Mouse (Mus musculus): ENCODE measurements around the gene Olfr516. TPM values are rescaled to one million over a fixed set of nuclear protein-coding genes. Genes with fewer than 3 reads are reported as not detected.
"Not testable (repeated sequence)": the region's sequence is repeated elsewhere in the genome, so short reads cannot be mapped to it uniquely, and the experiment has no call there.

Gene Olfr516
- polyA plus RNA-seq (2012; rRNA removed) = not detected in 2 replicates

GRCm38 (mm10) chr7:108850429-108850828, at the start of gene Olfr516:
Olfr516 (minus strand) TSS chr7:108850529.
- Histone ChIP-seq H3K27me3 (ENCODE audit: control insufficient read depth, insufficient read depth, low read length) (no peaks in the 10 kb centered on the region), H3K27ac (ENCODE audit: insufficient read depth, low read depth, low read length) (no peak within 1 kb of the TSS), H3K36me3 (ENCODE audit: control insufficient read depth, insufficient read depth, low read length) (no peaks in the 10 kb centered on the region), H3K4me3 (ENCODE audit: low read depth, low read length) (no peak within 1 kb of the TSS), H3K4me1 (ENCODE audit: control insufficient read depth, insufficient read depth, insufficient read length, low read length) (no peaks in the 10 kb centered on the region)
- TF ChIP-seq POLR2A (IDR thresholded peaks at IDR 0.05; ENCODE audit: low read depth, low read length) = no peak
- TF ChIP-seq CTCF (IDR thresholded peaks at IDR 0.05; ENCODE audit: extremely low read depth, insufficient read length, insufficient replicate concordance, low read depth, low read length) = no peak
- WGBS = 83% methylated on average over 2 of the region's 2 CpGs

- Histone ChIP-seq H3K36me3 (ENCODE audit: control insufficient read depth, insufficient read depth, low read length) (no peaks in the 10 kb centered on the region), H3K4me3 (ENCODE audit: low read depth, low read length) (no peak within 1 kb of the TSS), H3K27me3 (ENCODE audit: control insufficient read depth, insufficient read depth, low read length) (no peaks in the 10 kb centered on the region), H3K4me1 (ENCODE audit: control insufficient read depth, insufficient read depth, insufficient read length, low read length) (no peaks in the 10 kb centered on the region), H3K27ac (ENCODE audit: insufficient read depth, low read depth, low read length) (no peak within 1 kb of the TSS)
- 84% methylated on average over 5 of the region's 5 CpGs for WGBS
- TF ChIP-seq POLR2A (IDR thresholded peaks at IDR 0.05; ENCODE audit: low read depth, low read length) = no peak
- TF ChIP-seq CTCF (IDR thresholded peaks at IDR 0.05; ENCODE audit: extremely low read depth, insufficient read length, insufficient replicate concordance, low read depth, low read length) = no peak
Measured at GRCm38 (mm10) chr7:108894320-108894719, 44.0 kb upstream of the Olfr516 start, which contains the start of gene Olfr519. Olfr519 (minus strand) TSS chr7:108894420.

GRCm38 (mm10) chr7:108884906-108885305, 34.6 kb upstream of the Olfr516 start, which contains the start of gene Olfr518:
Olfr518 (minus strand) TSS chr7:108885006.
- WGBS = 76% methylated on average over 4 of the region's 4 CpGs
- H3K27ac ChIP-seq (ENCODE audit: insufficient read depth, low read depth, low read length) = no peak within 1 kb of the TSS
- no peaks in the 10 kb centered on the region for H3K36me3 ChIP-seq (ENCODE audit: control insufficient read depth, insufficient read depth, low read length)
- no peaks in the 10 kb centered on the region for H3K4me1 ChIP-seq (ENCODE audit: control insufficient read depth, insufficient read depth, insufficient read length, low read length)
- H3K4me3 ChIP-seq (ENCODE audit: low read depth, low read length) = no peak within 1 kb of the TSS
- no peak for TF ChIP-seq CTCF (IDR thresholded peaks at IDR 0.05; ENCODE audit: extremely low read depth, insufficient read length, insufficient replicate concordance, low read depth, low read length)
- TF ChIP-seq POLR2A (IDR thresholded peaks at IDR 0.05; ENCODE audit: low read depth, low read length) = no peak
- no peaks in the 10 kb centered on the region for H3K27me3 ChIP-seq (ENCODE audit: control insufficient read depth, insufficient read depth, low read length)

- no peaks in the 10 kb centered on the region for H3K4me1 ChIP-seq (ENCODE audit: control insufficient read depth, insufficient read depth, insufficient read length, low read length)
- H3K36me3 ChIP-seq (ENCODE audit: control insufficient read depth, insufficient read depth, low read length) = no peaks in the 10 kb centered on the region
- WGBS = 63% methylated on average over 2 of the region's 2 CpGs
- H3K4me3 ChIP-seq (ENCODE audit: low read depth, low read length) = no peak within 1 kb of the TSS
- no peak within 1 kb of the TSS for H3K27ac ChIP-seq (ENCODE audit: insufficient read depth, low read depth, low read length)
- no peak for TF ChIP-seq POLR2A (IDR thresholded peaks at IDR 0.05; ENCODE audit: low read depth, low read length)
- TF ChIP-seq CTCF (IDR thresholded peaks at IDR 0.05; ENCODE audit: extremely low read depth, insufficient read length, insufficient replicate concordance, low read depth, low read length) = no peak
- no peaks in the 10 kb centered on the region for H3K27me3 ChIP-seq (ENCODE audit: control insufficient read depth, insufficient read depth, low read length)
Measured at GRCm38 (mm10) chr7:108872279-108872678, 21.9 kb upstream of the Olfr516 start, which contains the start of gene Olfr517. Olfr517 (minus strand) TSS chr7:108872379.

GRCm38 (mm10) chr7:108825897-108826296, 24.4 kb downstream of the Olfr516 start, which contains the start of gene Olfr514:
Olfr514 (minus strand) TSS chr7:108825997.
- Histone ChIP-seq H3K4me1 (ENCODE audit: control insufficient read depth, insufficient read depth, insufficient read length, low read length) (no peaks in the 10 kb centered on the region), H3K27me3 (ENCODE audit: control insufficient read depth, insufficient read depth, low read length) (no peaks in the 10 kb centered on the region), H3K4me3 (ENCODE audit: low read depth, low read length) (no peak within 1 kb of the TSS), H3K27ac (ENCODE audit: insufficient read depth, low read depth, low read length) (no peak within 1 kb of the TSS), H3K36me3 (ENCODE audit: control insufficient read depth, insufficient read depth, low read length) (no peaks in the 10 kb centered on the region)
- TF ChIP-seq CTCF (IDR thresholded peaks at IDR 0.05; ENCODE audit: extremely low read depth, insufficient read length, insufficient replicate concordance, low read depth, low read length) (no peak), POLR2A (IDR thresholded peaks at IDR 0.05; ENCODE audit: low read depth, low read length) (no peak)

- not testable (repeated sequence) for H3K36me3 ChIP-seq (ENCODE audit: control insufficient read depth, insufficient read depth, low read length); H3K4me3 ChIP-seq (ENCODE audit: low read depth, low read length); H3K4me1 ChIP-seq (ENCODE audit: control insufficient read depth, insufficient read depth, insufficient read length, low read length); H3K27ac ChIP-seq (ENCODE audit: insufficient read depth, low read depth, low read length); H3K27me3 ChIP-seq (ENCODE audit: control insufficient read depth, insufficient read depth, low read length)
- 40% methylated on average over 5 of the region's 5 CpGs for WGBS
Measured at GRCm38 (mm10) chr7:108814593-108815215, 35.6 kb downstream of the Olfr516 start.

GRCm38 (mm10) chr7:108797205-108797933, 53.0 kb downstream of the Olfr516 start:
- Histone ChIP-seq H3K27ac (ENCODE audit: insufficient read depth, low read depth, low read length) (no peak overlapping the region), H3K27me3 (ENCODE audit: control insufficient read depth, insufficient read depth, low read length) (no peaks in the 10 kb centered on the region), H3K4me3 (ENCODE audit: low read depth, low read length) (no peak overlapping the region), H3K36me3 (ENCODE audit: control insufficient read depth, insufficient read depth, low read length) (no peaks in the 10 kb centered on the region), H3K4me1 (ENCODE audit: control insufficient read depth, insufficient read depth, insufficient read length, low read length) (no peaks in the 10 kb centered on the region)
- TF ChIP-seq POLR2A (IDR thresholded peaks at IDR 0.05; ENCODE audit: low read depth, low read length) = no peak
- no peak for TF ChIP-seq CTCF (IDR thresholded peaks at IDR 0.05; ENCODE audit: extremely low read depth, insufficient read length, insufficient replicate concordance, low read depth, low read length)
- 32% methylated on average over 1 of the region's 1 CpGs for WGBS

Other genes starting within 250 kb of the Olfr516 start
- not detected in 2 replicates for gene Olfr506, start 239.7 kb downstream of the Olfr516 start, polyA plus RNA-seq (2012; rRNA removed)
- gene Olfr507, start 228.7 kb downstream of the Olfr516 start, polyA plus RNA-seq (2012; rRNA removed) = not detected in 2 replicates
- gene Olfr508, start 220.5 kb downstream of the Olfr516 start, polyA plus RNA-seq (2012; rRNA removed) = not detected in 2 replicates
- gene Olfr509, start 198.6 kb downstream of the Olfr516 start, polyA plus RNA-seq (2012; rRNA removed) = not detected in 2 replicates
- not detected in 2 replicates for gene Olfr510, start 184.1 kb downstream of the Olfr516 start, polyA plus RNA-seq (2012; rRNA removed)
- not detected in 2 replicates for gene Olfr512, start 137.2 kb downstream of the Olfr516 start, polyA plus RNA-seq (2012; rRNA removed)
- gene Olfr513, start 99.6 kb downstream of the Olfr516 start, polyA plus RNA-seq (2012; rRNA removed) = not detected in 2 replicates
- not detected in 2 replicates for gene Olfr514, start 24.5 kb downstream of the Olfr516 start, polyA plus RNA-seq (2012; rRNA removed)
- not detected in 2 replicates for gene Olfr517, start 21.9 kb upstream of the Olfr516 start, polyA plus RNA-seq (2012; rRNA removed)
- gene Olfr518, start 34.5 kb upstream of the Olfr516 start, polyA plus RNA-seq (2012; rRNA removed) = not detected in 2 replicates
- not detected in 2 replicates for gene Olfr519, start 43.9 kb upstream of the Olfr516 start, polyA plus RNA-seq (2012; rRNA removed)
- gene Nlrp10, start 79.6 kb upstream of the Olfr516 start, polyA plus RNA-seq (2012; rRNA removed) = 0.03 TPM in 1 of 2 replicates, not detected in the other
- 132 and 223 TPM in 2 replicates for gene Eif3f, start 83.9 kb upstream of the Olfr516 start, polyA plus RNA-seq (2012; rRNA removed)
- 0.58 and 0.63 TPM in 2 replicates for gene Tub, start 99.8 kb upstream of the Olfr516 start, polyA plus RNA-seq (2012; rRNA removed)
- 0.41 and 0.67 TPM in 2 replicates for gene Ric3, start 232.8 kb upstream of the Olfr516 start, polyA plus RNA-seq (2012; rRNA removed)